Mouse (Mus musculus) hindbrain, embryonic 16.5 days (tissue): ENCODE measurements at regions not wholly inside any gene's neighbourhood (a gene's known extent, or its start where the extent isn't known, plus 50 kb on each side); places are given as distances from the start of the nearest gene placed in this dataset.

Source experiments
- ATAC-seq: fragments of 200-750 bp; cut with Nextera tagmentation; 2 replicates; pipeline ENCODE4 v1.8.0; 2017; ENCODE audit warnings: moderate TSS enrichment, moderate library complexity
- H3K27ac ChIP-seq: fragments of 300-500 bp; sonication (generic); 2 replicates; pipeline ENCODE4 v1.5.1; 2014; ENCODE audit warnings: low read depth, mild to moderate bottlenecking, control low read depth, low read length, moderate library complexity
- H3K27me3 ChIP-seq: fragments of 300-500 bp; sonication (generic); replicated peaks from 2 replicates; pipeline ENCODE4 v1.6.1; 2014; ENCODE audit warnings: low read length; ENCODE audit not compliant: control insufficient read depth, insufficient read depth
- H3K36me3 ChIP-seq: fragments of 300-500 bp; sonication (generic); 2 replicates; pipeline ENCODE4 v1.6.1; 2014; ENCODE audit warnings: mild to moderate bottlenecking, low read length, moderate library complexity, mixed read lengths; ENCODE audit not compliant: control insufficient read depth, insufficient read depth
- H3K4me1 ChIP-seq: fragments of 300-500 bp; sonication (generic); 2 replicates; pipeline ENCODE4 v1.6.1; 2014; ENCODE audit warnings: low read depth, low read length; ENCODE audit not compliant: control insufficient read depth, insufficient read depth
- H3K4me2 ChIP-seq: fragments of 300-500 bp; sonication (generic); 2 replicates; pipeline ENCODE4 v1.6.1; 2014; ENCODE audit warnings: mild to moderate bottlenecking, low read length, control low read depth, moderate library complexity
- H3K4me3 ChIP-seq: fragments of 300-500 bp; sonication (generic); 2 replicates; pipeline ENCODE4 v1.5.1; 2014; ENCODE audit warnings: mild to moderate bottlenecking, low read length, control low read depth, moderate library complexity
- H3K9ac ChIP-seq: fragments of 300-500 bp; sonication (generic); 2 replicates; pipeline ENCODE4 v1.6.1; 2014; ENCODE audit warnings: low read depth, mild to moderate bottlenecking, control low read depth, low read length, moderate library complexity
- H3K9me3 ChIP-seq: fragments of 300-500 bp; sonication (generic); 2 replicates; pipeline ENCODE4 v1.6.1; 2014; ENCODE audit warnings: mild to moderate bottlenecking, low read length, moderate library complexity; ENCODE audit not compliant: control insufficient read depth
- WGBS: fragments of 180-500 bp; shearing (Covaris S2); extraction: QIAGEN DNeasy Blood & Tissue Kit; methylation state at CpG from one replicate; pipeline ENCODE4 v1.1.7; 2014; 5-methylcytosine and 5-hydroxymethylcytosine counted together

DNA sequence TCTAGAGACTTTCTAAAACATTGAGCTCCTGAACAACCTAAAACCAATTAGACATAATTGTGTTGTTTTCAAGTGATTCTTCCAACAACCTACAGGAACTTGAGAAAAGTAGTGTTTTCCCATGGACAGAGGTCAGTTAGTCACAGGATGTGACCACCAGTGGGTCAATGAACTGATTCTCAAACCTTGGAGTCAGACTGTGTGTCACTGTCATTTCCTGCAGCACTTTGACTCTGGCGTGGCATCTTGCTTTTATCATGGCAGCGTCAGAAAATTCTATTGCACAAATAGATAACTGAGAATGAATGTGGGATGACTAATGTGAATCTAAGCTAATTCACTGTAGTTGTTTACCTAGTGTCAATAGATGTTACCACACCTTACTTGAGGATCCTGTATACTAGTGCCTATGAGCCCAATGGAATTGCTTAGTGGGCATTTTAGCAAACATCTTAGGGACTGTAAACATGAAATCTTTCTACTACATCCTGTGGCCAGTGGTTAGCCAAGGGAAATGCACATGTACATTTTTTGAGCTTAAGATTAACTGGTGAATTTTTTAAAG, 150.6 kb upstream of the Fam84a start:
- ATAC-seq: no peak
- H3K4me3 ChIP-seq: no peak overlapping the region
- 75% methylated on average over 2 of the region's 2 CpGs for WGBS
- H3K27ac ChIP-seq: no peak overlapping the region
- H3K27me3 ChIP-seq: no peaks in the 10 kb centered on the region
- no peaks in the 10 kb centered on the region for H3K4me1 ChIP-seq
- H3K9ac ChIP-seq: no peak overlapping the region
- H3K4me2 ChIP-seq: no peak overlapping the region
- no peaks in the 10 kb centered on the region for H3K36me3 ChIP-seq
- no peaks in the 10 kb centered on the region for H3K9me3 ChIP-seq

- 80% methylated on average over 2 of the region's 2 CpGs for WGBS
- ATAC-seq: no peak
These were observed 150.0 kb upstream of the Fam84a start for GRCm38 (mm10) chr12:14301676-14302365.

DNA sequence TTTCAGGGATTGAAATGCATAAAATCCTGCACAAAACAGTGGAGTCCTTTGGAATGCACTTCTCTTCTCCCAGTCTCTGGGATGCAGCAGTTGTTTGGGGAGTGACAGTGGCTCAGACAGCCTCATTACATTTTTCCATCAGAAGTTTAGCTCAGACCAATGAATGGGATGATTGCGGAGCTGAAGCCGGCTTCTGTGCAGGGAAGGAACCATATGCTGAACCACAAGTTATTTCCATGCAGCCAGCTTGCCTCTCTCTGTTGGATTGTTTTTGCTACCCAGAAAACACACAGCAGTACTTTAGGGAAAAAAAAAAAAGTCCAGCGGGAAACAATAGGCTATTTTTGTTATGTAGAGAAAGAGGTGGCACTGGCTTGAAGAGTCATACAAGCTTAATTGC, 140.2 kb upstream of the Fam84a start:
- 54% methylated on average over 3 of the region's 3 CpGs for WGBS
- no peak for ATAC-seq
- no peaks in the 10 kb centered on the region for H3K9me3 ChIP-seq
- H3K4me1 ChIP-seq: no peaks in the 10 kb centered on the region
- H3K4me3 ChIP-seq: no peak overlapping the region
- H3K27me3 ChIP-seq: no peaks in the 10 kb centered on the region
- H3K4me2 ChIP-seq: no peak overlapping the region
- H3K9ac ChIP-seq: no peak overlapping the region
- no peak overlapping the region for H3K27ac ChIP-seq
- no peaks in the 10 kb centered on the region for H3K36me3 ChIP-seq

More at GRCm38 (mm10) chr12:14301676-14302365, 150.0 kb upstream of the Fam84a start:
- Histone ChIP-seq H3K9ac (no peak overlapping the region), H3K27me3 (no peaks in the 10 kb centered on the region), H3K4me2 (no peak overlapping the region), H3K4me3 (no peak overlapping the region), H3K4me1 (no peaks in the 10 kb centered on the region), H3K36me3 (no peaks in the 10 kb centered on the region), H3K9me3 (no peaks in the 10 kb centered on the region), H3K27ac (no peak overlapping the region)

DNA sequence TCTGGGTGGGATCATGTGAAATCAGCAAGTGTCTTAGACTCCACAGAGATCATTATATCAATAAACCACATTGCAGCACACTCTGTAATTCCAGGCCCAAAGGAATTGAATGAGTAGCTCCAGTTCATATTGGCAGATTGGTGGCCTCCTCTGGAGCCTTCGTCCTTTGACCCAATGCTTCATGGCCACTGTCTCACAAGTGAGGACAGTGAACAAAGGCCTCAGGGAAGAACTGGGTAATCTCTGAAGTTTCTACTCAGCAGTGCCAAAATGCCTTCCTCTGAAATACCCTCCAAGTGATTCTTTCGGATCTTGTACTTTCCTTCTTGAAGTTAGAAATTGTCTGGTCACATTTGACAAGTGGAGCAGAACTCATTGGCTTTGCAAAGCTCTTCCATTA, 135.8 kb upstream of the Fam84a start:
- Histone ChIP-seq H3K9me3 (no peaks in the 10 kb centered on the region), H3K4me2 (no peak overlapping the region), H3K36me3 (no peaks in the 10 kb centered on the region), H3K4me1 (no peaks in the 10 kb centered on the region), H3K27me3 (no peaks in the 10 kb centered on the region), H3K27ac (no peak overlapping the region), H3K9ac (no peak overlapping the region), H3K4me3 (no peak overlapping the region)
- WGBS: 87% methylated on average over 2 of the region's 2 CpGs
- ATAC-seq: no peak

- 88% methylated on average over 1 of the region's 1 CpGs for WGBS
- no peak overlapping the region for H3K4me3 ChIP-seq
- H3K27ac ChIP-seq: no peak overlapping the region
- H3K36me3 ChIP-seq: no peaks in the 10 kb centered on the region
- H3K9me3 ChIP-seq: no peaks in the 10 kb centered on the region
- ATAC-seq: no peak
- H3K9ac ChIP-seq: no peak overlapping the region
- no peaks in the 10 kb centered on the region for H3K4me1 ChIP-seq
- no peak overlapping the region for H3K4me2 ChIP-seq
- no peaks in the 10 kb centered on the region for H3K27me3 ChIP-seq
These were observed 134.8 kb upstream of the Fam84a start for GRCm38 (mm10) chr12:14286676-14287075.

DNA sequence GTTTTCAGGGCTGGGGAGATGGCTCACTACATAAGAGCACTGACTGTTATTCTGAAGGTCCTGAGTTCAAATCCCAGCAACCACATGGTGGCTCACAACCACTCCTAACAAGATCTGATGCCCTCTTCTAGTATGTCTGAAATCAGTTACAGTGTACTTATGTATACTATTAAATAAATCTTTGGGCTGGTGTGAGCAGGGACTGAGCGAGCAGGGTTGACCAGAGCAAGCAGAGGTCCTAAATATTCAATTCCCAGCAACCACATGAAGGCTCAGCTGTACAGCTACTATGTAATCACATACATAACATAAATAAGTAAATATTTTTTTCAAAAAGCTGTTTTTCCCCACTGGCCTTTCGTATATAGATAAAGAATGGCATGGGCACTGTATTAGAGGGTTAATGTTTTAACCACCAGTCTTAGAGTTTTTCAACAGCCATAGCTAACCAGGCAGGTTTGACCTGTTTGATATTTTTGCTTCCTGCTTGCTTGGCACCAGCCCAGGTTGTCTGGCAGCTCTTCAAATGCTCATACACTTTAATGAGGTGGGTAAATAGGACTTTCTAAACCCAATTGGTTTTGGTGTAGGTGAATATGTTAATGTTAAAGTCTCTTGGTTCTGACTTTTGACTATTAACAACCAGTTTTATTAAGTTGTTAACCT, 134.1 kb upstream of the Fam84a start:
- Histone ChIP-seq H3K27ac (no peak overlapping the region), H3K4me2 (no peak overlapping the region), H3K4me1 (no peaks in the 10 kb centered on the region), H3K36me3 (no peaks in the 10 kb centered on the region), H3K9ac (no peak overlapping the region), H3K27me3 (no peaks in the 10 kb centered on the region), H3K4me3 (no peak overlapping the region), H3K9me3 (no peaks in the 10 kb centered on the region)
- 95% methylated on average over 2 of the region's 2 CpGs for WGBS
- ATAC-seq: no peak

- Histone ChIP-seq H3K9ac (no peak overlapping the region), H3K36me3 (no peaks in the 10 kb centered on the region), H3K4me1 (no peaks in the 10 kb centered on the region), H3K4me2 (no peak overlapping the region), H3K4me3 (no peak overlapping the region), H3K27me3 (no peaks in the 10 kb centered on the region), H3K9me3 (no peaks in the 10 kb centered on the region), H3K27ac (no peak overlapping the region)
- ATAC-seq: peak; percentile 40; the same call in 1 of the 2 replicates
- 28% methylated on average over 4 of the region's 4 CpGs for WGBS
These were observed 131.3 kb upstream of the Fam84a start for GRCm38 (mm10) chr12:14283106-14283692.

DNA sequence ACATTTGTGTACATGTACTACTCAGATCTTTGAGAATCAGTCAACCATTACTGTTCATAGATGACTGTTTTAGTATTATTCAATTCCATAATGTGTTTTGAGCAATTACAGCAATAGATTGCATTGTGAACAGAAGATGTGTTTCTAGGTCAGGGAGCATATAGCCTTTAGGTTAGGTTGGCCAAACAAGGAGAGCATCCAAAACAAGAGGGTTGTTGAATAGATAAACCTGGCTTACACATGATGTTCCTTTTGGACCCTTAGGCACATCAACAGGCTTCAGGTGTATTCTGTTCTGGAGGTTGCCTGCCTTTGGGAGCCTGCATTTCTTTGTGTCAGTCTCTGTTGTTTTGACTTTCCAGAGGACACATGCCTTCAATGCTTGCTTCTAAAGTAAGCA, 123.4 kb upstream of the Fam84a start:
- Histone ChIP-seq H3K4me3 (no peak overlapping the region), H3K36me3 (no peaks in the 10 kb centered on the region), H3K4me1 (no peaks in the 10 kb centered on the region), H3K27ac (no peak overlapping the region), H3K27me3 (no peaks in the 10 kb centered on the region), H3K4me2 (no peak overlapping the region), H3K9ac (no peak overlapping the region), H3K9me3 (no peaks in the 10 kb centered on the region)
- no peak for ATAC-seq

DNA sequence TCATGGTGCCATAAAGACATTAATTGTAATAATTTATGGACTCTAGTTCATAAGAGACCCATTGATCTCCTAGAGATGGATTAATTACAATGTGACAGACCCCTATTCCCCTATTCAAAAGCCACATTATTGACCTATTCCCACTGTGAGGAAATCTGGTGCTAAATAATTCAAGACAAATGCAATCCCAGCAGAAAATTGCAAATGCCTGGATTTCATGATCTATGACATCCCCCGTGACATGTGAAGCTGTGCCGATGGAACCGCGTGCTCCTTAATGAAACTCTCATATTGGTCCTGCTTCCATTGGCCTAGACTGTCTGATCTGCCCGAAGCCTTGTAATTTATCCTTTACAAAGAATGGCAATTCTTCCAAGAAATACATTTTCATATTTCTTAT, 122.9 kb upstream of the Fam84a start:
- Histone ChIP-seq H3K4me1 (no peaks in the 10 kb centered on the region), H3K4me2 (no peak overlapping the region), H3K27ac (no peak overlapping the region), H3K36me3 (no peaks in the 10 kb centered on the region), H3K9me3 (no peaks in the 10 kb centered on the region), H3K4me3 (no peak overlapping the region), H3K27me3 (no peaks in the 10 kb centered on the region), H3K9ac (no peak overlapping the region)
- ATAC-seq: no peak
- whole genome bisulfite sequencing: 62% methylated on average over 5 of the region's 5 CpGs
